Mouse (Mus musculus) small intestine, adult 2 months (tissue): ENCODE measurements around the gene Gnptab. TPM values are rescaled to one million over a fixed set of nuclear protein-coding genes. Genes with fewer than 3 reads are reported as not detected.
A peak's percentile ranks its signal among the peaks of the same experiment; 100 is the strongest.

Experiments
- H3K27ac ChIP-seq: fragments of 200-500 bp; 2 replicates; pipeline ENCODE4 v1.5.1; 2012; ENCODE audit warnings: low read depth, low read length, control low read depth, inconsistent platforms; ENCODE audit not compliant: insufficient read depth
- H3K27me3 ChIP-seq: fragments of 200-500 bp; 2 replicates; pipeline ENCODE4 v1.6.1; 2012; ENCODE audit warnings: mild to moderate bottlenecking, moderate library complexity, low read length, inconsistent platforms; ENCODE audit not compliant: control insufficient read depth, insufficient read depth
- H3K36me3 ChIP-seq: fragments of 200-500 bp; 2 replicates; pipeline ENCODE4 v1.6.1; 2012; ENCODE audit warnings: mild to moderate bottlenecking, low read length, control low read depth, inconsistent platforms; ENCODE audit not compliant: control insufficient read depth, insufficient read depth
- H3K4me1 ChIP-seq: fragments of 200-500 bp; 2 replicates; pipeline ENCODE4 v1.6.1; 2012; ENCODE audit warnings: low read length, inconsistent platforms, mixed read lengths; ENCODE audit not compliant: control insufficient read depth, insufficient read depth, insufficient read length
- H3K4me3 ChIP-seq: fragments of 200-500 bp; 2 replicates; pipeline ENCODE4 v1.5.1; 2012; ENCODE audit warnings: low read depth, mild to moderate bottlenecking, control low read depth, inconsistent platforms, low read length, moderate library complexity
- CTCF ChIP-seq: fragments of 200-500 bp; IDR thresholded peaks from 2 replicates; pipeline ENCODE4 v1.5.1; 2012; ENCODE audit warnings: low read depth, mild to moderate bottlenecking, control low read depth, inconsistent platforms, low read length, moderate library complexity, mixed read lengths; ENCODE audit not compliant: insufficient replicate concordance, insufficient read length; ENCODE audit errors: extremely low read depth
- POLR2A ChIP-seq: fragments of 200-500 bp; IDR thresholded peaks from 2 replicates; pipeline ENCODE4 v1.6.1; 2012; ENCODE audit warnings: low read depth, mild to moderate bottlenecking, control low read depth, inconsistent platforms, low read length, moderate library complexity
- WGBS: fragments of 180-500 bp; shearing (Covaris S2); methylation state at CpG from one replicate; pipeline ENCODE4 v1.1.7; 2018; 5-methylcytosine and 5-hydroxymethylcytosine counted together
- polyA plus RNA-seq: library from polyadenylated mRNA; depleted of rRNA; stranded (reverse); fragments of >200 nt; gene quantifications from 2 replicates; pipeline ENCODE4 v1.2.3, GENCODE M21; 2012; rRNA removed

The Gnptab gene
- 4.5 and 6.1 TPM in 2 replicates for polyA plus RNA-seq

DNA sequence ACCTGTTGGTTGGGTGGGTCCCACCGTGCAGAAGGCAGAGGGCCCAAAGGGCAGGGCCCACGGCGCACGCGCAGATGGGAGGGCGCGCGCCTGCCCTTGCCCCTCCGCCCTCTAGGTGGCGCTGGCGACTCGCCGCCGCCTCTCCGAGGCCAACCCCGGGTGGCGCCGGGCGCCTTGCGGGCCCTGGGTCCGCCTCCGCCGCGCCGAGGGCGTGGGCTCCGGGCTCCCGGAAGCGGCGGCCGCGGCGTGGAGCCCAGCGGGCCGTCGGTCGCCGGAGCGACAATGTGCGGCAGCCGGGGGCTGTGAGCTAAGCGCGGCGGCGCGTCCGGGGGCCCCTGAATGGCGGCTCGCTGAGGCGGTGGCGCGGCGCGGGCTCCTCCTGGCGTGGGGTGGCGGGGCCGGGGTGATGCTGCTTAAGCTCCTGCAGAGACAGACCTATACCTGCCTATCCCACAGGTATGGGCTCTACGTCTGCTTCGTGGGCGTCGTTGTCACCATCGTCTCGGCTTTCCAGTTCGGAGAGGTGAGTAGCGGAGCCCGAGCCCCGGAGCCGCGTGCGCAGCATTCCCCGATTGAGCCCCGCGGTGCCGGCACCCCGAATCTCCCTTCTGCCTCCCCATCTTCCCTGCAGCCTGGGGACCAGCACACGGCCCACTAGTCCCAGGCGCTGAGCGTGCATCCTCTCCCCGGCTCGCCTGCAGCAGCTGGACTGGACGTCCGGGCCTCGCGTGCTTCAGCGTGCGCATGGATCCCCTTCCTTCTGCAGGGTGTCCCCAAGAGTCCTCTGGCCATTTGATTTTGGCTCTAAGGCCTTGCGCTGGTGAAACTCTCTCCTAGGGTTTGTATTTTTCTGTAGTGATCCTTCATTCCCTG lies at the start of gene Gnptab, which contains the start of gene Dram1:
Gene Gnptab, plus strand, starts transcription at position 120 of the 873 bp plus-strand sequence.
Gene Dram1, minus strand, starts transcription at position 68 of the 873 bp plus-strand sequence.
- Histone ChIP-seq H3K36me3 (no peaks in the 10 kb centered on the region), H3K4me3 (peak within 1 kb of the TSS; percentile 88), H3K27me3 (no peaks in the 10 kb centered on the region), H3K27ac (peak within 1 kb of the TSS; percentile 25), H3K4me1 (peaks cover 7% of the 10 kb centered on the region)
- WGBS, result under 1% methylated on average over 87 of the region's 87 CpGs
- TF ChIP-seq POLR2A, result peak; percentile 57; the same call in 1 of the 2 replicates
- peak; percentile 85 for TF ChIP-seq CTCF

DNA sequence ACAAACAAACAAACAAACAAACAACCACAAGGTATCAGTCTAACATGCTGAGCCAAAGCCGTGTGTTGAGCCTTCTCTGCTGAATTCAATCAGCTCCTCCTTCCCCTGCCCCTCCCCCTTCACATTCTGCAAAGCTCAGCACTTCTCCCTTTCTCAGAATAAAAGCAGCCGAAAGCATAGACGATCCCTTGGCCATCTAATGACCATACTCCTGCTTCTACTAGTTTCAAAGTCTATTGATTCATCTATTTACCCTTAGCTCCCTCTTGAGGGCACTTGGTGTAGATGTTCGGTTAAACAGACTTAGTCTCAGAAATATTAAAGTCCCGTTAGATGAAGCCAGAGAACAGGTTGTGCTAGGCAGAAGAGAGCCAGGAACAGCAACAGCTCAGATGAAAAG lies 48.2 kb upstream of the Gnptab start:
- Histone ChIP-seq H3K4me3 (no peak overlapping the region), H3K36me3 (no peaks in the 10 kb centered on the region), H3K27ac (no peak overlapping the region), H3K27me3 (no peaks in the 10 kb centered on the region), H3K4me1 (no peaks in the 10 kb centered on the region)
- no peak for TF ChIP-seq POLR2A
- TF ChIP-seq CTCF, result no peak
- 14% methylated on average over 5 of the region's 5 CpGs for WGBS

DNA sequence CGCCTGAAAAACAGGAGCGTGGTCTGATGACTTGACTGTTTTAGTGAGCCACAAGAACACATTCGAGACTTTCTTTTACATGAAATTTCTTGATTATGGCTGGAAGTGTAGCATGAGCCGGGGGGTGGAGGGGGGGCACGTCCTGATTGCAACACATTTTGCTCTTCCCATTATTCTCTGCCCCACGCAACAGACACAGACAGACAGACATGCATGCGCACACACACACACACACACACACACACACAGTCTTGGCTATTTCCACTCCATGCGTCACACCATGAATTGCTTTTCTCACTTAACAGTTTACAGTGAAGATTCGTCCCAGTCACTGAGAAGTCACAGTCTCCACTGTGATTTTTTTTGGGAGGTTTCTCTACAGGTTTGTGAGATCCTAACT lies 38.3 kb upstream of the Gnptab start:
- WGBS, result 83% methylated on average over 9 of the region's 9 CpGs
- Histone ChIP-seq H3K27me3 (no peaks in the 10 kb centered on the region), H3K4me1 (no peaks in the 10 kb centered on the region), H3K27ac (no peak overlapping the region), H3K4me3 (no peak overlapping the region), H3K36me3 (no peaks in the 10 kb centered on the region)
- TF ChIP-seq POLR2A (no peak), CTCF (no peak)

DNA sequence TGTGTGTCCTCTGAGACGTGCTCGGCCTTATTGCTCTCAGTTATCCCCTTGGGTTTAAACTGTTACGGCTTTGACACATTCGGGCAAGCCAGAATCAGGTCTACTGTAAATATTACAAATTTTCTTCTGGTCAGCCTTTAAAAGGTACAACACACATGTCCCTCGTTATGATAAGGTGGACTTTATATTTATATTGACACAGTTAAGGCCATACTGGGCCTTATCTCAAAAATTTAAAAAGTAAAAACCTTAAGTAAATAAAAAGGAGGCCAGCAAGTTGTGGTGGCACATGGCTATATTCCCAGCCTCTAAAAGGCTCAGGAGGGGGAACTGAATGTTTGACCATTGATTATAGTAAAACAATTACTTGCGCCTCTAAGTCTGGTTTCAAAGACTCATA lies 37.6 kb upstream of the Gnptab start:
- Histone ChIP-seq H3K27ac (no peak overlapping the region), H3K36me3 (no peaks in the 10 kb centered on the region), H3K27me3 (no peaks in the 10 kb centered on the region), H3K4me3 (no peak overlapping the region), H3K4me1 (no peaks in the 10 kb centered on the region)
- TF ChIP-seq CTCF, result no peak
- no peak for TF ChIP-seq POLR2A
- WGBS, result 48% methylated on average over 6 of the region's 6 CpGs

DNA sequence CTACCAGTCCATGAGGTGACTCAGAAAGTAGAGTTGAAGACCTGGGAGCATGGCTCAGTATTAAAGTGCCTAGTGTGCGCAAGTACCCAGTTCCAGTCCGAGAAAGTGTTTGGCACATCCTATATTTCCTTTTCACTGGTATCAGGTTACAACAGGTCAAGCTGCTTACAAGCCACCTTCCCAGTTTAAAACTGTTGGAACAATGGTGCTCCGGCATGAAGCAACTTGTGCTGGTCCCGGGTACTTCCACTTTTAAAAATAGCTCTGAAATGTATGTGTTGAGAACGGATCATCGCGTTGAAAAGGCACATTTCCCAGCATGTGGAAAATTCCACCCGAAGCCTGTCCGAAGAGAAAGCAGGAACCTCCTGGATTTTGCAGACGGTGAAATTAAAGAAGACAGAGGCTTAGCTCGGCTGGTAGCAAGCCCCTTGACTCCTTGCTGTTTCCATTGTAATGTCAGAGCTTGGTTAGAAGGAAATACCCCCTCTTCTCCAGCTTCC lies 33.0 kb upstream of the Gnptab start:
- no peak overlapping the region for H3K27ac ChIP-seq
- no peaks in the 10 kb centered on the region for H3K36me3 ChIP-seq
- WGBS, result 63% methylated on average over 11 of the region's 11 CpGs
- no peak overlapping the region for H3K4me3 ChIP-seq
- H3K27me3 ChIP-seq, result no peaks in the 10 kb centered on the region
- H3K4me1 ChIP-seq, result no peaks in the 10 kb centered on the region
- no peak for TF ChIP-seq POLR2A
- TF ChIP-seq CTCF, result no peak

DNA sequence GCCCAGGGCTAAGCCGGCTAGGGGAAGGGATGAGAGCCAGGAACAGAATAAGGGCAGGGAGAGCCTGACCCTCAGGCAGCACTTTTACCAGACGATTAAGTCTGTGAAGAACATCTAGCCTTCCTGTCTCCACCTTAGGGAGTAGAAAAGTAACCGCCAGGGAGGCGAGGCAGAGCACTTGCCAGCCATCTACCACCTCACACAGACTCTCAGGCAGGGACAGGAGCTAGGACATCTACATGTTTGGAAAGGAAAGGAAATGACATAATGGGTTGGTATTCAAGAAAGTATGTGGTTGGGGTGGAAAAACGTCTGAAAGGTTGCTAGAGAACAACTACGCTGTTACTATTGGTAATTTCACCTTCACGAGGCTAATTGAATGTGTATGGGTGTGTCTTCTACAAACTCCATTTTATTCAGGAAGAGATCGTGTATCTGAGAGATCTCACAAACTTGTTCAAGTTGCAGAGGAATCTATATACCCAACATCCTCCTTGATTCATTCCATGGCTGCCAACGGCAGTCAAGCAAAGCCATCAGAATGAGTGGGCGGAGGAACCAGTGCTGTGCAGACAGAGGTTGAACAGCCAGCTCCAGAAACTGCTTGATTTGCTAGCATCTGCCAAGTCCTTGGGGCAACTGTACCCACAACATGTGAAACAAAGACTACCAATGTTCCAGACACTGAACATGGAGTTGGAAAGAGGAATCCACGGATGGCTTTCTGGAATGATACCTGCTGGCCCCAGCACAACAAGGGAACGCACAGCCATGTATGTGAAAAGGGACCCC lies 32.3 kb upstream of the Gnptab start:
- WGBS, result 67% methylated on average over 12 of the region's 12 CpGs
- Histone ChIP-seq H3K27ac (no peak overlapping the region), H3K4me1 (no peaks in the 10 kb centered on the region), H3K4me3 (no peak overlapping the region), H3K36me3 (no peaks in the 10 kb centered on the region), H3K27me3 (no peaks in the 10 kb centered on the region)
- TF ChIP-seq CTCF (no peak), POLR2A (no peak)

DNA sequence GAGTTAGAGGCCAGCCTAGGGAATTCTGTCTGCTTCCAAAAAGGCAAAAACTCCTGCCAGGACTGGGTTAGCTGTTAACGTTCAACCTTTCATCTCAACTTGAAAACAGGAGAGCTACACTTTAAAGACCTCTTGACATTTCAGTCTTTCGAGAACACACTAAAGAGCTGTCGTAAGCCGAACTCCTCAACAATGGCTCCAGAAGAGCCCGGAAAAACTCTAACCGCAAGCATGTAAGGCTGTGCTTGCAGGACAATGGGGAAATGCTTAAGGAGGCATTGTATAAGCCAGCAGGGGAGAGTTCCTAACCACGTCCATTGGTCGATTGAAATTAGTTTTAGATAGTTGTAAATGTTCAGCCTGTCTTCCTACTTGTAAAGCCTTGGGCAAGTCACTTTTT lies 29.1 kb upstream of the Gnptab start:
- no peak overlapping the region for H3K27ac ChIP-seq
- H3K4me3 ChIP-seq, result no peak overlapping the region
- WGBS, result 68% methylated on average over 8 of the region's 8 CpGs
- no peaks in the 10 kb centered on the region for H3K4me1 ChIP-seq
- no peaks in the 10 kb centered on the region for H3K36me3 ChIP-seq
- no peak for TF ChIP-seq POLR2A
- no peaks in the 10 kb centered on the region for H3K27me3 ChIP-seq
